Mouse (Mus musculus): ENCODE measurements at regions not wholly inside any gene's neighbourhood (a gene's known extent, or its start where the extent isn't known, plus 50 kb on each side); places are given as distances from the start of the nearest gene placed in this dataset.

- DNase-seq (ENCODE audit: low spot score in 2 of 2) = no peak
Observed at GRCm38 (mm10) chr15:25305801-25306200, 107.8 kb downstream of the Basp1 start.

GRCm38 (mm10) chr15:25303379-25303778 is 110.2 kb downstream of the Basp1 start:
- no peak for DNase-seq (ENCODE audit: low spot score in 2 of 2)

- no peak for DNase-seq (ENCODE audit: low spot score in 2 of 2)
Observed at GRCm38 (mm10) chr15:25302671-25303294, 110.8 kb downstream of the Basp1 start.

- no peak for DNase-seq (ENCODE audit: low spot score in 2 of 2)
Observed at GRCm38 (mm10) chr15:25301810-25302209, 111.8 kb downstream of the Basp1 start.

- no peak for DNase-seq (ENCODE audit: low spot score in 2 of 2)
Observed at GRCm38 (mm10) chr15:25297278-25297677, 116.3 kb downstream of the Basp1 start.

GRCm38 (mm10) chr15:25296714-25297113 is 116.8 kb downstream of the Basp1 start:
- no peak for DNase-seq (ENCODE audit: low spot score in 2 of 2)

- DNase-seq (ENCODE audit: low spot score in 2 of 2) = no peak
Observed at GRCm38 (mm10) chr15:25295753-25296152, 117.8 kb downstream of the Basp1 start.

GRCm38 (mm10) chr15:25291231-25291691 is 122.3 kb downstream of the Basp1 start:
- DNase-seq (ENCODE audit: low spot score in 2 of 2) = no peak

GRCm38 (mm10) chr15:25287850-25288249 is 125.7 kb downstream of the Basp1 start:
- no peak for DNase-seq (ENCODE audit: low spot score in 2 of 2)

- no peak for DNase-seq (ENCODE audit: low spot score in 2 of 2)
Observed at GRCm38 (mm10) chr15:25284354-25285199, 129.0 kb downstream of the Basp1 start.

- no peak for DNase-seq (ENCODE audit: low spot score in 2 of 2)
Observed at GRCm38 (mm10) chr15:25283713-25284112, 129.9 kb downstream of the Basp1 start.

GRCm38 (mm10) chr15:25282346-25282745 is 131.2 kb downstream of the Basp1 start:
- DNase-seq (ENCODE audit: low spot score in 2 of 2) = no peak

GRCm38 (mm10) chr15:25281942-25282341 is 131.6 kb downstream of the Basp1 start:
- no peak for DNase-seq (ENCODE audit: low spot score in 2 of 2)

GRCm38 (mm10) chr15:25278317-25279156 is 135.0 kb downstream of the Basp1 start:
- DNase-seq (ENCODE audit: low spot score in 2 of 2) = no peak

GRCm38 (mm10) chr15:25276227-25276626 is 137.3 kb downstream of the Basp1 start:
- DNase-seq (ENCODE audit: low spot score in 2 of 2) = no peak

- no peak for DNase-seq (ENCODE audit: low spot score in 2 of 2)
Observed at GRCm38 (mm10) chr15:25271886-25272285, 141.7 kb downstream of the Basp1 start.

- DNase-seq (ENCODE audit: low spot score in 2 of 2) = no peak
Observed at GRCm38 (mm10) chr15:25270349-25270748, 143.2 kb downstream of the Basp1 start.

- DNase-seq (ENCODE audit: low spot score in 2 of 2) = no peak
Observed at GRCm38 (mm10) chr15:25269345-25269996, 144.1 kb downstream of the Basp1 start.

GRCm38 (mm10) chr15:25268436-25268835 is 145.1 kb downstream of the Basp1 start:
- DNase-seq (ENCODE audit: low spot score in 2 of 2) = no peak

GRCm38 (mm10) chr15:25267509-25267908 is 146.1 kb downstream of the Basp1 start:
- no peak for DNase-seq (ENCODE audit: low spot score in 2 of 2)

All from adrenal gland, postnatal 4 days (tissue).